Mouse (Mus musculus) monocyte, adult 2 months (primary cell): ENCODE measurements around the gene G0s2.

Experiments
- DNase-seq, 2 experiments: peaks; one replicate each; pipeline ENCODE4 v3.0.0; 2022; ENCODE audit warnings: low spot score in 2 of 2, low read depth in 1 of 2

G0s2 gene

GRCm38 (mm10) chr1:193272916-193273601, at the start of gene G0s2:
Gene G0s2 (minus strand): TSS chr1:193273217.
- DNase-seq = no peak

GRCm38 (mm10) chr1:193320398-193320797, 47.4 kb upstream of the G0s2 start:
- no peak for DNase-seq

- no peak for DNase-seq
Observed at GRCm38 (mm10) chr1:193319721-193320120, 46.7 kb upstream of the G0s2 start.

- no peak for DNase-seq
Observed at GRCm38 (mm10) chr1:193317159-193317559, 44.1 kb upstream of the G0s2 start.

GRCm38 (mm10) chr1:193316358-193316750, 43.3 kb upstream of the G0s2 start:
- no peak for DNase-seq

GRCm38 (mm10) chr1:193315705-193316357, 42.8 kb upstream of the G0s2 start:
- DNase-seq = no peak

- no peak for DNase-seq
Observed at GRCm38 (mm10) chr1:193311596-193311995, 38.6 kb upstream of the G0s2 start.

- no peak for DNase-seq
Observed at GRCm38 (mm10) chr1:193310519-193311085, 37.6 kb upstream of the G0s2 start.

- no peak for DNase-seq
Observed at GRCm38 (mm10) chr1:193309785-193310518, 36.9 kb upstream of the G0s2 start.

GRCm38 (mm10) chr1:193306832-193307231, 33.8 kb upstream of the G0s2 start:
- DNase-seq = no peak

GRCm38 (mm10) chr1:193305386-193305785, 32.4 kb upstream of the G0s2 start:
- no peak for DNase-seq

GRCm38 (mm10) chr1:193303096-193303495, 30.1 kb upstream of the G0s2 start:
- no peak for DNase-seq

- no peak for DNase-seq
Observed at GRCm38 (mm10) chr1:193302093-193302405, 29.0 kb upstream of the G0s2 start.

GRCm38 (mm10) chr1:193301216-193302092, 28.4 kb upstream of the G0s2 start:
- DNase-seq = no peak

- no peak for DNase-seq
Observed at GRCm38 (mm10) chr1:193299995-193300394, 27.0 kb upstream of the G0s2 start.

- no peak for DNase-seq
Observed at GRCm38 (mm10) chr1:193298141-193298765, 25.2 kb upstream of the G0s2 start.

- no peak for DNase-seq
Observed at GRCm38 (mm10) chr1:193295920-193296319, 22.9 kb upstream of the G0s2 start.

- DNase-seq = no peak
Observed at GRCm38 (mm10) chr1:193293926-193294325, 20.9 kb upstream of the G0s2 start.

GRCm38 (mm10) chr1:193293039-193293438, 20.0 kb upstream of the G0s2 start:
- DNase-seq = no peak

- DNase-seq = no peak
Observed at GRCm38 (mm10) chr1:193290686-193291085, 17.7 kb upstream of the G0s2 start.

- DNase-seq = no peak
Observed at GRCm38 (mm10) chr1:193289914-193290313, 16.9 kb upstream of the G0s2 start.
